Mouse (Mus musculus): ENCODE results near the gene Eng. TPM values are rescaled to one million over a fixed set of nuclear protein-coding genes. Genes with fewer than 3 reads are reported as not detected.

Gene Eng
- total RNA-seq, 1 experiment from 2014 or later = 106 TPM

Small RNAs within 50 kb of the gene (microRNA-seq; reads per million reads assigned to microRNA genes)
- 0 reads per million in 2 experiments for gene Gm47291
- gene Mir1954 = 0 reads per million in 2 experiments
- gene Mir2861 = 0 to 0.36 reads per million in 2 experiments
- gene Mir3960 = 0 reads per million in 2 experiments
- 0 reads per million in 2 experiments for gene Mir8093

Other genes with a start within 250 kb of the Eng start
- 5.5 and 5.6 TPM in 2 replicates for gene Naif1, start 196.1 kb upstream of the Eng start, total RNA-seq (2021)
- 16.4 and 28.0 TPM in 2 replicates for gene Slc25a25, start 195.2 kb upstream of the Eng start, total RNA-seq (2021)
- 32.3 and 35.5 TPM in 2 replicates for gene Fam102a, start 111.3 kb upstream of the Eng start, total RNA-seq (2021)
- 63.7 and 66.8 TPM in 2 replicates for gene Dpm2, start 75.7 kb upstream of the Eng start, total RNA-seq (2021)
- gene Pip5kl1, start 71.8 kb upstream of the Eng start, total RNA-seq (2021) = not detected in 2 replicates
- not detected in 2 replicates for gene 9430097D07Rik, start 70.9 kb upstream of the Eng start, total RNA-seq (2021)
- gene St6galnac4, start 59.5 kb upstream of the Eng start, total RNA-seq (2021) = 8.8 and 9.4 TPM in 2 replicates
- 48.4 and 56.0 TPM in 2 replicates for gene St6galnac6, start 46.9 kb upstream of the Eng start, total RNA-seq (2021)
- 43.4 and 61.9 TPM in 2 replicates for gene Ak1, start 24.8 kb upstream of the Eng start, total RNA-seq (2021)
- gene Fpgs, start 57.5 kb downstream of the Eng start, total RNA-seq (2021) = 12.5 and 15.4 TPM in 2 replicates
- gene Cdk9, start 66.5 kb downstream of the Eng start, total RNA-seq (2021) = 83.6 and 96.8 TPM in 2 replicates
- 14.3 and 23.7 TPM in 2 replicates for gene Sh2d3c, start 74.5 kb downstream of the Eng start, total RNA-seq (2021)
- not detected in 2 replicates for gene 6330409D20Rik, start 94.4 kb downstream of the Eng start, total RNA-seq (2021)
- gene Tor2a, start 110.6 kb downstream of the Eng start, total RNA-seq (2021) = 24.7 and 30.8 TPM in 2 replicates
- 0.15 and 0.24 TPM in 2 replicates for gene Ttc16, start 129.0 kb downstream of the Eng start, total RNA-seq (2021)
- 5.7 and 5.9 TPM in 2 replicates for gene Ptrh1, start 129.2 kb downstream of the Eng start, total RNA-seq (2021)
- not detected in 2 replicates for gene Cfap157, start 137.8 kb downstream of the Eng start, total RNA-seq (2021)
- gene Stxbp1, start 200.7 kb downstream of the Eng start, total RNA-seq (2021) = 15.6 and 22.2 TPM in 2 replicates
- 14.0 and 15.2 TPM in 2 replicates for gene Fam129b, start 229.5 kb downstream of the Eng start, total RNA-seq (2021)